8 mouse cellular contexts compared by ENCODE assay signal in genomic region chr15:101198218-101198617, GRCm38 (mm10). TPM values are rescaled to one million over a fixed set of nuclear protein-coding genes. Genes with fewer than 3 reads are reported as not detected.
DNase-seq lines count a peak whose midpoint lies in the region; ATAC-seq and TF ChIP-seq lines count a peak whose summit lies in the region.

No protein-coding gene starts in this region.

- peaks cover 5% of the 10 kb centered on the region for H3K4me1 ChIP-seq in bone marrow, adult 2 months (ENCODE audit: control insufficient read depth, insufficient read depth, low read length)

- WGBS in bone marrow, adult 2 months, result 7% methylated on average over 3 of the region's 3 CpGs

- peak; percentile 62; the same call in 1 of the 2 replicates for ATAC-seq in erythroblast, adult 5-6 weeks (replicated peaks; ENCODE audit: low FRiP score, poor library complexity, severe bottlenecking)

- DNase-seq in ES-CJ7 (ENCODE audit: low read depth, low spot score), result peak; percentile 68
- DNase-seq in heart, postnatal 25 days (ENCODE audit: low spot score), result peak; percentile 45
- peak; percentile 77 for DNase-seq in layer of hippocampus, adult 11-12 months (ENCODE audit: low spot score)
- DNase-seq in lung, postnatal 10 days, result peak; percentile 87
- peak; percentile 82 for DNase-seq in retina, embryonic 14.5 days (ENCODE audit: low spot score)
- DNase-seq in thymus, postnatal 4 days, result peak; percentile 80

- peak; percentile 99 for TF ChIP-seq CTCF in bone marrow, adult 2 months (IDR thresholded peaks at IDR 0.05; ENCODE audit: control insufficient read depth, insufficient read depth, low read length)

- TF ChIP-seq POLR2A in bone marrow, adult 2 months (IDR thresholded peaks at IDR 0.05; ENCODE audit: borderline replicate concordance, control insufficient read depth, low read depth, low read length), result no peak

- intact Hi-C loops in heart, postnatal 25 days (cut with DNase I), result loop anchor here (5.0 kb wide), 2 partner anchors 91 to 436 kb away; partner anchors contain the start of gene Slc4a8

- no peak overlapping the region for H3K4me3 ChIP-seq in bone marrow, adult 2 months (replicated peaks; ENCODE audit: control insufficient read depth, low read depth, low read length)

- H3K27ac ChIP-seq in bone marrow, adult 2 months (ENCODE audit: control insufficient read depth, insufficient read depth, low read depth, low read length, poor library complexity), result no peak overlapping the region

RNA-seq across cellular contexts. Expression of gene Acvr1b, which starts 24.4 kb away (rescaled TPM):
- 3.6 and 6.4 TPM in 2 replicates for polyA plus RNA-seq in bone marrow, adult 2 months (2011; ENCODE audit: insufficient read depth, insufficient read length, low replicate concordance, missing spikeins)
- total RNA-seq in erythroblast, adult 5-6 weeks (2015; ENCODE audit: low replicate concordance), result 0.38 and 0.84 TPM in 2 replicates
- 2.6 and 2.9 TPM in 2 replicates for total RNA-seq in erythroblast, adult 5-6 weeks (2017; ENCODE audit: low replicate concordance)
- total RNA-seq in heart, postnatal 25 days (2021), result 10 to 100 TPM; 11.7 to 14.5 TPM

RNA-seq across cellular contexts. Expression of gene Grasp, which starts 25.8 kb away (rescaled TPM):
- 2.5 and 2.6 TPM in 2 replicates for polyA plus RNA-seq in bone marrow, adult 2 months (2011; ENCODE audit: insufficient read depth, insufficient read length, low replicate concordance, missing spikeins)
- not detected in 2 replicates for total RNA-seq in erythroblast, adult 5-6 weeks (2015; ENCODE audit: low replicate concordance)
- 0.84 TPM in 1 of 2 replicates, not detected in the other for total RNA-seq in erythroblast, adult 5-6 weeks (2017; ENCODE audit: low replicate concordance)
- total RNA-seq in heart, postnatal 25 days (2021), result 10 to 100 TPM in 1 of 2 experiments, 1 to 10 TPM in 1; 9.4 to 12.3 TPM

RNA-seq across cellular contexts. Expression of gene Nr4a1, which starts 55.9 kb away (rescaled TPM):
- polyA plus RNA-seq in bone marrow, adult 2 months (2011; ENCODE audit: insufficient read depth, insufficient read length, low replicate concordance, missing spikeins), result 9.1 and 10.0 TPM in 2 replicates
- 3.3 and 11.3 TPM in 2 replicates for total RNA-seq in erythroblast, adult 5-6 weeks (2015; ENCODE audit: low replicate concordance)
- total RNA-seq in erythroblast, adult 5-6 weeks (2017; ENCODE audit: low replicate concordance), result 6.0 and 15.7 TPM in 2 replicates
- 1 to 10 TPM; 5.5 to 6.3 TPM for total RNA-seq in heart, postnatal 25 days (2021)

Comparison
In these comparisons a context has a peak if more than half of its experiments do, and no peak if none do; other contexts are left out.
1. RNA of gene Grasp, which starts 25.8 kb away (total RNA-seq): 9.4 to 12.3 TPM in heart, postnatal 25 days; 0.84 TPM in erythroblast, adult 5-6 weeks; every median in the first group is over 4 times any median in the second.
2. Peak in every context shown above with its lines, with median percentiles within 50 percentile points of each other: DNase-seq.